Mouse (Mus musculus): ENCODE results near the gene Commd1. TPM values are rescaled to one million over a fixed set of nuclear protein-coding genes. Genes with fewer than 3 reads are reported as not detected.
A peak's percentile ranks its signal among the peaks of the same experiment; 100 is the strongest.

The Commd1 gene
- total RNA-seq, 4 experiments from 2014 or later: 32.2 to 47.5 (median 36.8) TPM

- DNase-seq (ENCODE audit: low spot score in 2 of 2): no peak
These were observed 90.9 kb downstream of the Commd1 start for GRCm38 (mm10) chr11:22891242-22891641.

- peak in 1 of 2 experiments; percentile 72 for DNase-seq (ENCODE audit: low spot score in 2 of 2)
These were observed 93.0 kb downstream of the Commd1 start for GRCm38 (mm10) chr11:22889224-22889623.

- DNase-seq (ENCODE audit: low spot score in 2 of 2): no peak
These were observed 95.2 kb downstream of the Commd1 start for GRCm38 (mm10) chr11:22886991-22887390.

GRCm38 (mm10) chr11:22885350-22885749 is 96.8 kb downstream of the Commd1 start:
- DNase-seq (ENCODE audit: low spot score in 2 of 2): no peak

- DNase-seq (ENCODE audit: low spot score in 2 of 2): no peak
These were observed 98.5 kb downstream of the Commd1 start for GRCm38 (mm10) chr11:22883676-22884075.

GRCm38 (mm10) chr11:22882926-22883325 is 99.3 kb downstream of the Commd1 start:
- no peak for DNase-seq (ENCODE audit: low spot score in 2 of 2)

GRCm38 (mm10) chr11:22880383-22881172 is 101.6 kb downstream of the Commd1 start:
- DNase-seq (ENCODE audit: low spot score in 2 of 2): no peak

GRCm38 (mm10) chr11:22879645-22880044 is 102.5 kb downstream of the Commd1 start:
- DNase-seq (ENCODE audit: low spot score in 2 of 2): no peak

GRCm38 (mm10) chr11:22876680-22877330 is 105.4 kb downstream of the Commd1 start:
- DNase-seq (ENCODE audit: low spot score in 2 of 2): no peak

GRCm38 (mm10) chr11:22875279-22875678 is 106.9 kb downstream of the Commd1 start:
- DNase-seq (ENCODE audit: low spot score in 2 of 2): no peak

GRCm38 (mm10) chr11:22874747-22875146 is 107.4 kb downstream of the Commd1 start:
- DNase-seq (ENCODE audit: low spot score in 2 of 2): no peak

- DNase-seq (ENCODE audit: low spot score in 2 of 2): no peak
These were observed 108.8 kb downstream of the Commd1 start for GRCm38 (mm10) chr11:22873383-22873782.

- no peak for DNase-seq (ENCODE audit: low spot score in 2 of 2)
These were observed 109.9 kb downstream of the Commd1 start for GRCm38 (mm10) chr11:22872307-22872680.

GRCm38 (mm10) chr11:22871628-22872306 is 110.4 kb downstream of the Commd1 start:
- no peak for DNase-seq (ENCODE audit: low spot score in 2 of 2)

- DNase-seq (ENCODE audit: low spot score in 2 of 2): no peak
These were observed 113.6 kb downstream of the Commd1 start for GRCm38 (mm10) chr11:22868582-22868981.

- DNase-seq (ENCODE audit: low spot score in 2 of 2): no peak
These were observed 114.5 kb downstream of the Commd1 start for GRCm38 (mm10) chr11:22867691-22868090.

GRCm38 (mm10) chr11:22865635-22866246 is 116.4 kb downstream of the Commd1 start:
- no peak for DNase-seq (ENCODE audit: low spot score in 2 of 2)

GRCm38 (mm10) chr11:22864305-22865060 is 117.7 kb downstream of the Commd1 start:
- no peak for DNase-seq (ENCODE audit: low spot score in 2 of 2)

GRCm38 (mm10) chr11:22863581-22863980 is 118.6 kb downstream of the Commd1 start:
- DNase-seq (ENCODE audit: low spot score in 2 of 2): no peak

- DNase-seq (ENCODE audit: low spot score in 2 of 2): no peak
These were observed 120.9 kb downstream of the Commd1 start for GRCm38 (mm10) chr11:22861315-22861714.

Data from left cerebral cortex, adult 8-10 months (tissue).